Mouse (Mus musculus) MEL (cell line): ENCODE data around the gene C1qtnf5.

Experiments used
- E2F4 ChIP-seq: IDR thresholded peaks from 2 replicates; pipeline ENCODE4 v1.6.1; 2011; ENCODE audit warnings: low read depth, low read length, improper control_type of control experiment, borderline replicate concordance
- MAFK ChIP-seq: IDR thresholded peaks from 2 replicates; pipeline ENCODE4 v1.6.1; 2011; ENCODE audit warnings: low read depth, mild to moderate bottlenecking, low read length, improper control_type of control experiment, borderline replicate concordance
- MAX ChIP-seq: IDR thresholded peaks from 2 replicates; pipeline ENCODE4 v1.6.1; 2011; ENCODE audit warnings: low read length, improper control_type of control experiment
- MEF2A ChIP-seq: IDR thresholded peaks from 2 replicates; pipeline ENCODE4 v1.6.1; 2014; ENCODE audit warnings: low read depth, mild to moderate bottlenecking, inconsistent platforms, low read length, improper control_type of control experiment; ENCODE audit not compliant: poor library complexity, insufficient replicate concordance, severe bottlenecking; ENCODE audit errors: extremely low read depth
- NELFE ChIP-seq: IDR thresholded peaks from 2 replicates; pipeline ENCODE4 v1.6.1; 2011; ENCODE audit warnings: low read depth, low read length, improper control_type of control experiment
- NRF1 ChIP-seq: IDR thresholded peaks from 2 replicates; pipeline ENCODE4 v1.6.1; 2014; ENCODE audit warnings: low read depth, mild to moderate bottlenecking, inconsistent platforms, low read length, improper control_type of control experiment, moderate library complexity; ENCODE audit not compliant: poor library complexity, insufficient read depth, severe bottlenecking
- POLR2A ChIP-seq, 2 experiments: IDR thresholded peaks; 2 replicates each; pipeline ENCODE4 v1.6.1; 2011 to 2012; ENCODE audit warnings: low read length in 2 of 2, mild to moderate bottlenecking in 2 of 2, control low read depth in 1 of 2, improper control_type of control experiment in 1 of 2, low read depth in 1 of 2, moderate library complexity in 1 of 2; ENCODE audit not compliant: control insufficient read depth in 1 of 2, insufficient read depth in 1 of 2, poor library complexity in 1 of 2
- USF1 ChIP-seq: IDR thresholded peaks from 2 replicates; pipeline ENCODE4 v1.6.1; 2014; ENCODE audit warnings: low read depth, mild to moderate bottlenecking, inconsistent platforms, low read length, improper control_type of control experiment, moderate library complexity

DNA sequence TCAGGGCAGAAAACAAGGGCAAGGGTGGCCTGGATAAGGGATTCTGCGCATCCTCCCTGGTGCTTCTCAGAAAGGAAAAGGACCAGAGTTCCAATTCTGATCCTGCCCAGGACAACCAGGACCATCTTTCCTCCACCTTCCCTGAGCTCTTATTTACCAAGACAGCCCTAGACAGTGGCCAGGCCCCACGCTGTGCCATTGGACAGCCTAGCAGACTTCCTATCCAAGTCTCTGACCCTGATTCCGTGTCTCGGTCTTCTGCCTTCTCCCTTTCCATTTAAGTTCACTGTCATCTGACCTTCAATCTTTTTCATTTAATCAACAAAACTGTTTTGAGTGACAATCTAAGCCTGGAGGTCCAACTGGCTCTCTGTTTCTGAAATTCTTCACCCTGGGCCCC is 449 bp upstream of the C1qtnf5 start:
- TF ChIP-seq NELFE, result no peak
- no peak for TF ChIP-seq POLR2A (IDR thresholded peaks at IDR 0.05; ENCODE audit: control insufficient read depth in 1 of 2, insufficient read depth in 1 of 2, low read depth in 1 of 2, low read length in 2 of 2, poor library complexity in 1 of 2)
- TF ChIP-seq MAX, result no peak
- TF ChIP-seq MEF2A, result no peak
- no peak for TF ChIP-seq E2F4
- no peak for TF ChIP-seq USF1
- TF ChIP-seq NRF1, result no peak
- TF ChIP-seq MAFK, result no peak
